15 mouse cellular contexts compared by ENCODE assay signal in the genomic region with DNA sequence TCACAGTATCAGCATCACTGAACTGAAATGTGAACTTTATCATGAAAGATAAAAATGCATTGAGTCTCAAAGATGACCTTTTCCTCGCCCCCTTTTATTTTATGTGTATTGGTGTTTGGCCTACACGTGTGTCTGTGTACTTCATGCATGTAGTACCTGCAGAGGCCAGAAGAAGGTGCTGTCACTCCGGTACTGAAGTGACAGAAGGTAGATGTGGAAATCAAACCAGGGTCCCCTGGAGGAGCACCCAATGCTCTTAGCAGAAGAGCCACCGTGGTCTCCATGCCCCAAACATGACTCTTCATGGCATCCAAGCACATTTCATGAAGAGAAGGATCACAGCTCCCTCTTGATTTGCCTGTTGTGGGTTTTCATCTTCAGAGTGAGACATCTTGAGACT. TPM values are rescaled to one million over a fixed set of nuclear protein-coding genes. Genes with fewer than 3 reads are reported as not detected.
DNase-seq lines count a peak whose midpoint lies in the region; ATAC-seq and TF ChIP-seq lines count a peak whose summit lies in the region.
"Had no signal": no experiment of that assay in that cellular context is flagged by ENCODE, and none has a peak within 500 bp of the region (broad histone marks: within the 10 kb centered on the region; RNA-seq: fewer than 3 reads in every experiment).

No protein-coding gene starts in this region.

- no peaks in the 10 kb centered on the region for H3K27me3 ChIP-seq in heart, adult 2 months (ENCODE audit: control insufficient read depth, insufficient read depth, low read length)
- no peaks in the 10 kb centered on the region for H3K27me3 ChIP-seq in lung, postnatal 0 days (replicated peaks; ENCODE audit: insufficient read depth, low read length)
- H3K27me3 ChIP-seq in G1E (ENCODE audit: insufficient read depth, low read length) = peaks cover 11% of the 10 kb centered on the region
- H3K27me3 ChIP-seq: liver, embryonic 15.5 days; midbrain, embryonic 13.5 days; neural tube, embryonic 15.5 days had no signal

- no peak for TF ChIP-seq EP300 in heart, adult 2 months (IDR thresholded peaks at IDR 0.05; ENCODE audit: insufficient read depth, low read depth, low read length)
- TF ChIP-seq EP300 in lung, postnatal 0 days (IDR thresholded peaks at IDR 0.05) = no peak

- TF ChIP-seq POLR2A in heart, adult 2 months (IDR thresholded peaks at IDR 0.05; ENCODE audit: insufficient read depth, low read depth, low read length) = no peak

- H3K36me3 ChIP-seq in heart, adult 2 months (ENCODE audit: control insufficient read depth, insufficient read depth, low read length) = no peaks in the 10 kb centered on the region
- H3K36me3 ChIP-seq in lung, postnatal 0 days (ENCODE audit: insufficient read depth, low read length) = no peaks in the 10 kb centered on the region
- H3K36me3 ChIP-seq in G1E (replicated peaks) = no peaks in the 10 kb centered on the region
- H3K36me3 ChIP-seq: heart, embryonic 10.5 days; liver, embryonic 15.5 days; midbrain, embryonic 13.5 days; neural tube, embryonic 15.5 days had no signal

- no peak for ATAC-seq in lung, postnatal 0 days
- ATAC-seq in G1E (ENCODE audit: extremely low read depth, insufficient number of reproducible peaks, low FRiP score, poor library complexity, severe bottlenecking) = no peak
- ATAC-seq: midbrain, embryonic 13.5 days had no signal

- H3K4me1 ChIP-seq in heart, adult 2 months (ENCODE audit: control insufficient read depth, insufficient read depth, low read length) = no peaks in the 10 kb centered on the region; the same call in 1 of the 2 replicates
- no peaks in the 10 kb centered on the region for H3K4me1 ChIP-seq in lung, postnatal 0 days (ENCODE audit: insufficient read depth, low read depth, low read length)
- peaks cover 3% of the 10 kb centered on the region; the same call in 1 of the 2 replicates for H3K4me1 ChIP-seq in G1E (ENCODE audit: insufficient read depth, low read depth, low read length)
- H3K4me1 ChIP-seq: liver, embryonic 15.5 days; midbrain, embryonic 13.5 days had no signal

- no peak overlapping the region for H3K4me2 ChIP-seq in lung, postnatal 0 days (replicated peaks; ENCODE audit: low read depth, low read length)
- H3K4me2 ChIP-seq: liver, embryonic 15.5 days; midbrain, embryonic 13.5 days; neural tube, embryonic 15.5 days had no signal

- TF ChIP-seq CTCF in heart, adult 2 months (IDR thresholded peaks at IDR 0.05) = 0 out of 2 replicates have a peak, but pooled peaks have one; percentile 13
- peak; percentile 41 for TF ChIP-seq CTCF in lung, postnatal 0 days (IDR thresholded peaks at IDR 0.05)
- TF ChIP-seq CTCF in G1E (IDR thresholded peaks at IDR 0.05; ENCODE audit: low read depth, low read length) = peak; percentile 28; the same call in 1 of the 2 replicates

- no peak overlapping the region for H3K4me3 ChIP-seq in heart, adult 2 months
- H3K4me3 ChIP-seq in lung, postnatal 0 days (ENCODE audit: low read depth, low read length) = no peak overlapping the region
- no peak overlapping the region for H3K4me3 ChIP-seq in G1E (ENCODE audit: low read depth, low read length)
- H3K4me3 ChIP-seq: heart, embryonic 10.5 days; liver, embryonic 15.5 days; midbrain, embryonic 13.5 days; neural tube, embryonic 15.5 days had no signal

- no peaks in the 10 kb centered on the region for H3K9me3 ChIP-seq in lung, postnatal 0 days (ENCODE audit: low read length)
- H3K9me3 ChIP-seq in G1E (replicated peaks) = 0 out of 2 replicates have a peak, but pooled peaks cover 3% of the 10 kb centered on the region
- H3K9me3 ChIP-seq: heart, embryonic 10.5 days; liver, embryonic 15.5 days; midbrain, embryonic 13.5 days; neural tube, embryonic 15.5 days had no signal

- H3K27ac ChIP-seq in heart, adult 2 months = no peak overlapping the region
- H3K27ac ChIP-seq in lung, postnatal 0 days (ENCODE audit: low read length) = no peak overlapping the region
- H3K27ac ChIP-seq: heart, embryonic 10.5 days; liver, embryonic 15.5 days; midbrain, embryonic 13.5 days; neural tube, embryonic 15.5 days had no signal

- no peak for DNase-seq in heart, adult 2 months
- DNase-seq in heart, postnatal 4 days = no peak
- no peak for DNase-seq in lung, postnatal 0 days (ENCODE audit: low spot score)
- no peak for DNase-seq in lung, postnatal 14 days
- DNase-seq in G1E (ENCODE audit: low spot score) = no peak
- DNase-seq in induced T-regulatory cell, adult 2 months (ENCODE audit: low read depth) = peak; percentile 33
- no peak for DNase-seq in lung, postnatal 10 days
- DNase-seq in kidney, adult 9 months = no peak
- DNase-seq: cerebellum, postnatal 25 days; kidney, postnatal 10 days; right cerebral cortex, postnatal 14 days had no signal

- H3K79me2 ChIP-seq in heart, adult 2 months (replicated peaks; ENCODE audit: control insufficient read depth, insufficient read depth, low read length) = no peaks in the 10 kb centered on the region

- no peak overlapping the region for H3K9ac ChIP-seq in heart, adult 2 months (ENCODE audit: low read depth, low read length)
- no peak overlapping the region for H3K9ac ChIP-seq in lung, postnatal 0 days (replicated peaks; ENCODE audit: low read depth)
- H3K9ac ChIP-seq: liver, embryonic 15.5 days; midbrain, embryonic 13.5 days; neural tube, embryonic 15.5 days had no signal

- 88% methylated on average over 4 of the region's 4 CpGs for WGBS in heart, adult 2 months
- 80% methylated on average over 4 of the region's 4 CpGs for WGBS in lung, postnatal 0 days

- intact Hi-C loops in heart, adult 2 months (cut with DNase I) = no loop called here

RNA-seq across cellular contexts. Expression of gene 1500015O10Rik, which starts 1.7 kb away (rescaled TPM):
- 1 to 10 TPM; 1.9 to 2.5 TPM for total RNA-seq in heart, adult 2 months (2021)
- 2.5 and 4.2 TPM in 2 replicates for polyA plus RNA-seq in heart, adult 2 months (2012; rRNA removed)
- total RNA-seq in heart, postnatal 4 days (2021) = 1 to 10 TPM; 4.9 to 5.4 TPM
- polyA plus RNA-seq in lung, postnatal 0 days (2015; fragmentation: Nextera tagmentation; extraction: Ambion mirVana) = 15.6 and 16.1 TPM in 2 replicates
- total RNA-seq in G1E (2014; fragmentation: Nextera tagmentation) (not detected in 2 replicates), G1E (2017) (0.16 TPM in 1 of 2 replicates, not detected in the other)
- not detected in 2 replicates for polyA plus RNA-seq in G1E (2012)
